Mouse (Mus musculus): Measurements from ENCODE around the gene Otud7a.

DNA sequence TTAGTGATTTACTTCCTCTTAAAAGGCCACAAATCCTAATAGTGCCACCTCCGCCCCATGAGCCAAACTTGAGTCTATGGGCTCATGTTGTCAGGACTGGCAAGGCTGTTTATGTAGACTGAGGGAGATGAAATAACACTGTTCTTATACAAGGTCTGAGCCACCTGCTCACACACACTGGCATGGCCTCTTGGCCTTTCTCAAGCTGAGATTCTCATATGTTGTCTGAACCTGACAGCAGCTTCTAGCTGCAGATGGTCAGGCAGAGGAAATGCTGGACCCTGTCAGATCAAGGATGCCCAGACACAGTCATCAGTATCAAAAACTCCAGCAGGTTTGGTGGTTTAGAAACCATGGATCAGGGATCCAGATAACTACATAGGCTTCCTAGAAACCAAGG, 328.7 kb downstream of the Otud7a start:
- TF ChIP-seq CTCF (IDR thresholded peaks at IDR 0.05; ENCODE audit: borderline replicate concordance, insufficient read depth, low read length) (no peak), POLR2A (IDR thresholded peaks at IDR 0.05; ENCODE audit: low read depth, low read length) (no peak)
